Comparison of ENCODE assay signal across 8 mouse cellular contexts in the genomic region with DNA sequence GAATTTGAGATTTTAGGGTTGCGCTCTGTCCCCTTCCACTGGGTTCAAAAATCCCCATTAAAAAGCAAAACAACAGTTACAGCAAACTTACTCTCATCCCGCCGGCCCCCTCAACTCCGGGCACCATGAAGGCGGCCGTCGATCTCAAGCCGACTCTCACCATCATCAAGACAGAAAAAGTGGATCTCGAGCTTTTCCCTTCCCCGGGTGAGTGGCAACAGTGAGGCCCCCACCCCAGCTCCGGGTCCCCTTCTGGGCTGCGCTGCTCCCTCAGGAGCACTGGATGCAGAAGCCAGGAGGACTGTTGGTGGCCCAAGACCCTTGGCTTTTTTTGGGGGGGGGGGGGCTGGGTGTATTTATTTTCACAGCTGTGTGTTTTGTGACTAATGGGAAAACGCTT.
A peak's percentile ranks its signal among the peaks of the same experiment; 100 is the strongest.
DNase-seq lines count a peak whose midpoint lies in the region; ATAC-seq and TF ChIP-seq lines count a peak whose summit lies in the region.

No protein-coding gene starts in this region.

- no peak for TF ChIP-seq POLR2A in kidney, adult 2 months (IDR thresholded peaks at IDR 0.05; ENCODE audit: low read depth, low read length)

- H3K36me3 ChIP-seq in kidney, adult 2 months (ENCODE audit: control insufficient read depth, insufficient read depth, low read length), result no peaks in the 10 kb centered on the region
- H3K36me3 ChIP-seq in hindbrain, embryonic 13.5 days, result no peaks in the 10 kb centered on the region
- no peaks in the 10 kb centered on the region for H3K36me3 ChIP-seq in midbrain, embryonic 13.5 days

- peak overlapping the region; percentile 90 for H3K27ac ChIP-seq in kidney, adult 2 months (ENCODE audit: insufficient read depth, low read depth, low read length)
- H3K27ac ChIP-seq in hindbrain, embryonic 13.5 days, result peak overlapping the region; percentile 44; the same call in 1 of the 2 replicates
- no peak overlapping the region for H3K27ac ChIP-seq in midbrain, embryonic 13.5 days

- POLR2A ChIA-PET in Patski (lab: Charles Lee), result interaction anchor here (0.6 to 1.5 kb wide), 5 partner anchors 11 to 105 kb away, joined by 3 to 4 read pairs (median 3); partner anchors contain the start of gene Ets1

- CTCF ChIA-PET in Patski (lab: Charles Lee), result interaction anchor here (0.8 to 2.1 kb wide), 8 partner anchors 11 to 104 kb away, joined by 3 to 7 read pairs (median 3); no protein-coding TSS in a partner anchor

- peak; percentile 31 for DNase-seq in kidney, adult 2 months
- no peak for DNase-seq in kidney, postnatal 25 days
- no peak for DNase-seq in Patski (ENCODE audit: low read depth, low spot score)
- DNase-seq in thymus, postnatal 0 days (ENCODE audit: low spot score), result no peak
- no peak for DNase-seq in frontal cortex, postnatal 25 days (ENCODE audit: low spot score in 2 of 2)
- no peak for DNase-seq in cerebellum, adult 9-10 months

- H3K4me1 ChIP-seq in kidney, adult 2 months (ENCODE audit: control insufficient read depth, insufficient read depth, low read length), result no peaks in the 10 kb centered on the region; the same call in 1 of the 2 replicates
- H3K4me1 ChIP-seq in hindbrain, embryonic 13.5 days (replicated peaks), result peaks cover 12% of the 10 kb centered on the region
- peaks cover 12% of the 10 kb centered on the region for H3K4me1 ChIP-seq in midbrain, embryonic 13.5 days (replicated peaks)

- peak overlapping the region; percentile 68 for H3K9ac ChIP-seq in hindbrain, embryonic 13.5 days
- H3K9ac ChIP-seq in midbrain, embryonic 13.5 days (replicated peaks), result peak overlapping the region; percentile 47

- H3K9me3 ChIP-seq in hindbrain, embryonic 13.5 days, result no peaks in the 10 kb centered on the region
- H3K9me3 ChIP-seq in midbrain, embryonic 13.5 days, result no peaks in the 10 kb centered on the region

- WGBS in kidney, adult 2 months, result 2% methylated on average over 13 of the region's 13 CpGs
- WGBS in hindbrain, embryonic 13.5 days, result under 1% methylated on average over 13 of the region's 13 CpGs
- 2% methylated on average over 13 of the region's 13 CpGs for WGBS in midbrain, embryonic 13.5 days

- ATAC-seq in Patski, result peak; percentile 0
- peak; percentile 61 for ATAC-seq in hindbrain, embryonic 13.5 days (ENCODE audit: low FRiP score)
- peak; percentile 46 for ATAC-seq in midbrain, embryonic 13.5 days

- peak overlapping the region; percentile 85 for H3K4me3 ChIP-seq in kidney, adult 2 months (ENCODE audit: insufficient read depth, low read depth, low read length)
- H3K4me3 ChIP-seq in hindbrain, embryonic 13.5 days, result peak overlapping the region; percentile 65
- H3K4me3 ChIP-seq in midbrain, embryonic 13.5 days (replicated peaks), result peak overlapping the region; percentile 61

- peak overlapping the region; percentile 88 for H3K4me2 ChIP-seq in hindbrain, embryonic 13.5 days
- peak overlapping the region; percentile 82 for H3K4me2 ChIP-seq in midbrain, embryonic 13.5 days (replicated peaks)

- in situ Hi-C loops in Patski (cut with MboI; ENCODE audit: low pct_unique_long_range_greater_than_20kb), result no loop called here

- no peak for TF ChIP-seq CTCF in kidney, adult 2 months (conservative IDR thresholded peaks at IDR 0.05; ENCODE audit: insufficient read depth, insufficient read length, low read depth, low read length)
- TF ChIP-seq CTCF in Patski (IDR thresholded peaks at IDR 0.05), result no peak

- no peaks in the 10 kb centered on the region for H3K27me3 ChIP-seq in kidney, adult 2 months (replicated peaks; ENCODE audit: control insufficient read depth, insufficient read depth, low read length)
- no peaks in the 10 kb centered on the region for H3K27me3 ChIP-seq in Patski
- peaks cover 93% of the 10 kb centered on the region for H3K27me3 ChIP-seq in hindbrain, embryonic 13.5 days
- peaks cover 89% of the 10 kb centered on the region for H3K27me3 ChIP-seq in midbrain, embryonic 13.5 days

Comparison
In these comparisons a context has a peak if more than half of its experiments do, and no peak if none do; other contexts are left out.
1. ATAC-seq: peak in every context shown above with its lines; median percentile 61 in hindbrain, embryonic 13.5 days; 46 in midbrain, embryonic 13.5 days; 0 in Patski.